Mouse (Mus musculus) naive thymus-derived CD4-positive, alpha-beta T cell, adult 2 months (primary cell): Measurements from ENCODE around the gene Mtch1.

ENCODE experiments used
- DNase-seq: peaks from one replicate; pipeline ENCODE4 v3.0.0-alpha.2; 2011; ENCODE audit warnings: low read depth

Mtch1 gene

DNA sequence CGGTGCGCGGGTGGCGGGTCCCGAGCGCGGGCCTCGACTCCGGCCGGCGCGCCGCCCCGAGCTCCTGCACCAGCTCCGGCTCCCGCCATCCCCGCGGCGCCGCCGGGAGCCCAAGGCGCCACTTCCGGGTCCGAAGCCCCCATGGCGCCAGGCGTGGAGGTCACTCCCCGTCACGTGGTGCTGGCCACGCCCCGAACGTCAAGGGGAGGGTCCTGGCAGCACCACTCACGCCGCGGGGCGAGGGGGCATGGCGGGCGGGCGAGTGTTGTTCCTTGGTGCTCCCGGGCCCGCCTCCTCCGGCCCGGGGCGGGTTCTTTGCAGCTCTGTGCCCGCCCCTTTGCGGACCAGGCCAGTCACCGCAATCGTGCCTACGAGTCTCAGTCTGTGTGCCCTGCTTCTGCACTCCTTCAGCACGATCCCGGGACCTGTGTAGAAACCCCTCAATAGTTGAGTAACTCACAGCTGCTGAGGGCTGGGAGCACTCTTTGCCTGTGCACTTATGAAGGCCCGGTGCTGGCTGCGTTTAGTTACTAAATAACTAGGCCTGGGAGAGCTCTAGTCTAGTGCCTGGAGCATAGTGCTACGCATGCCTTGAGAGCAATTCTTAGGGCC, at the start of gene Mtch1:
Gene Mtch1, minus strand, starts transcription at position 290 of the 612 bp plus-strand sequence.
- peak; percentile 95 for DNase-seq

DNA sequence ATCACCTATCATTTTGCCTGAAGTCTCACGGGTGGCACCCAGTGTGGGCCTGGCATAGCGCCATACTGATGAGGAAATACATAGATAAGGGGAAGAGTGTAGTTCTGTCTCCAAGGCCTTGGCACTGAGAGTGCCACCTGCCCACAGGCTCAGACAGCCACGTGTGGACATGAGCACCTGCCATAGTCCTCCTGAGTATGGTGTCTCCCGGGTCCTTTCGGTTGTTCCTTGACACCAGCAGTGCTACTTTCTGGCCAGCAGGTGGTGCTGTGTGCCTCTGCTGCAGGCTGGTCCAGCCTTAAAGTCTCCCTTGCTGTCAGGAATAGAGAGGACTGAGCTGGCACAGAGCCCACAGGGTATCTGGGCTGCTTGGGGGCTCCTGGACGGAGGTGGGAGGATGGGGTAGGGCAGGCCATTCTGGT, 49.1 kb upstream of the Mtch1 start:
- DNase-seq: peak; percentile 91

DNA sequence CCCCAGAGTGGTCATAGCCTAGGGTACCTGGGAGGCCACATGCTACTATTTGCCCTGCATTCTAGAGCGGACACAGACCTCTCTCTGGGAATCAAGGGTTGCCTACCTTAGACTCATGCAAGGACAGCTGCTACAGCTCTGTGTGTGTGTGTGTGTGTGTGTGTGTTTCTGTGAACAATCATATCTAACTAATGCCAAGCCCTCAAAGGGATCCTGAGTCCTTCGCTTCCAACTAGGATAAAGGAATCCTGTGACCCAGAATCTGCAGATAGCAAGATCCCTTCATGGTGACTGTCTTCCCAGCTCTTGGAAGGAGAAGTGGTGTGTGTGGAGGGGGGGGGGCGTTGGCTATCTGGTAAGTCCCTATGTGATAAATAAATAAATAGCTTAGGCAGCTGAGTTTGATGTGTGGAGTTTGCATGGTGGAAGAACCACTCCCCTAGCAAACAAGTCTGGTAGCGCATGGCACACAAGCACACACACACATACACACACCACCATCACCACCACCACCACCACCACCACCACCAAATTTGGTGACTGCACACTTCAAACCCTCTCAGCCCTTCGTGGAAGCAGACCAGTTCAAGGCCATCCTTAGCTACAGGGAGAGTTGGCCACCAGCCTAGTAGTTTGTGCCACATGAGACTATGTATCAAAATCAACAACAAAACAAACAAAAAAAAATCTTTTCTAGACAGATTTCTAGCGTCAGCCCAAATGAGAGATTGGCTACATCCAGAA, 48.5 kb upstream of the Mtch1 start:
- peak; percentile 39 for DNase-seq

DNA sequence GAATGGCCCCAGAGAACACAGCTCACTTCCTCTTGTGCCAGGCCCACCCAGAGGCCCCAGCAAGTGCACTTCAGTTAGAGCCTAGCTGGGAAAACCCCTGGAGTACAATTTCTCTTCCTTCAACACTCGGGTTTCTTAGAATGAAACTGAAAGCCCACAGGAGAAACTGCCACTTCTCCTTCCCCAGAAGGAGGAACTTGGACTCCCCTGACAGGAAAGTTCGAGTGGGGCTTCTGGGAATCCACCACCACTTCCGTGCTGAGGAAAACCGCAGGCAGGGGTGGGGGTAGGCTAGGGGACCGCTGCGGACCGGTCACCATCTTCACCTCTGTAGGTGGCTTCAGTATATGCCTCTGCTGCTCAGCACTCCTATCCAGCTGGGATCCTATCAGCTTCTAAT, 47.6 kb upstream of the Mtch1 start:
- DNase-seq: peak; percentile 73

DNA sequence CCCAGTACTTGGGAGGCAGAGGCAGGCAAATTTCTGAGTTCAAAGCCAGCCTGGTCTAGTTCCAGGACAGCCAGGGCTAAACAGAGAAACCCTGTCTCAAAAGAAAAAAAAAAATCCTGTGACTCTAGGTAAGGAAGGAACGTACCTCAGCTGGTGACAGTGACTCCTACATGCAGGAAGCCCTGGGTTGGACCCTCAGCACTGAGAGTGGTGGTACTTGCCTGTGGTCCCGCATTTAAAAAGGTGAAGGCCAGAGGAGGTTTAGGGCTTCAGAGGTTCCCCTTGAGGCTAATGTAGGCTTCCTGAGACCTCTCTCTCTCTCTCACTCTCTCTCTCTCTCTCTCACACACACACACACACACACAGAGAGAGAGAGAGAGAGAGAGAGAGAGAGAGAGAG, 47.0 kb upstream of the Mtch1 start:
- peak; percentile 57 for DNase-seq

DNA sequence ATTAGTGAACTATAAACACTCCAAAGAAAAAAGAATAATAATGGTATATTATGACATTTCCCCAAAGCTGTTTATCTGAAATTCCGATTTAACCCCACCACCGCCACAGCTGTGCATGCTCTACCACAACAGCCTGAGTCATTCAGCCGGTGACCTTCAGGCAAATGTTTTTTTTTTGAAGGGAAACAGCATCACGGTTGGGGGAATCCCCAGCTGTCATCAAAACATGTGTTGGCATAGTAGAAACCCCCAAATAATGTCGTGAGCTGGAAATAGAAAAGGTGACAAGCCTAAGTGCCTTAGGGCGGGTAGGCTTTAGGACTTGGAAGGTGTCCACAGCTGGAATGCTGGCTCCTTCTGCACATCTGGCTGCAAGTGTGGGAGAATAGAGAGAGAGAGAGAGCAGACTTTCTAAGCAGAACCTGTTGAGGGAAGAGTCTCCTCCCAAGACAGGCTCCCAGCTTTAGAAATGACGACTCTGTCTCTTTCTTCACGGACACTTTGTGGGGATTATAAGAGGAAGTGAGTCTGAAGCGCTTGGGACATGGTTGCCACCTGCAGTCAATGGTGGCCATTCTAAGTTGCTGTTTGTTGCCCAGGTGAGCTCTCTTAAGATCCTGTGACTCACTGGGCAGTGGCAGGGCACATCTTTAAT, 46.5 kb upstream of the Mtch1 start:
- DNase-seq: peak; percentile 85

DNA sequence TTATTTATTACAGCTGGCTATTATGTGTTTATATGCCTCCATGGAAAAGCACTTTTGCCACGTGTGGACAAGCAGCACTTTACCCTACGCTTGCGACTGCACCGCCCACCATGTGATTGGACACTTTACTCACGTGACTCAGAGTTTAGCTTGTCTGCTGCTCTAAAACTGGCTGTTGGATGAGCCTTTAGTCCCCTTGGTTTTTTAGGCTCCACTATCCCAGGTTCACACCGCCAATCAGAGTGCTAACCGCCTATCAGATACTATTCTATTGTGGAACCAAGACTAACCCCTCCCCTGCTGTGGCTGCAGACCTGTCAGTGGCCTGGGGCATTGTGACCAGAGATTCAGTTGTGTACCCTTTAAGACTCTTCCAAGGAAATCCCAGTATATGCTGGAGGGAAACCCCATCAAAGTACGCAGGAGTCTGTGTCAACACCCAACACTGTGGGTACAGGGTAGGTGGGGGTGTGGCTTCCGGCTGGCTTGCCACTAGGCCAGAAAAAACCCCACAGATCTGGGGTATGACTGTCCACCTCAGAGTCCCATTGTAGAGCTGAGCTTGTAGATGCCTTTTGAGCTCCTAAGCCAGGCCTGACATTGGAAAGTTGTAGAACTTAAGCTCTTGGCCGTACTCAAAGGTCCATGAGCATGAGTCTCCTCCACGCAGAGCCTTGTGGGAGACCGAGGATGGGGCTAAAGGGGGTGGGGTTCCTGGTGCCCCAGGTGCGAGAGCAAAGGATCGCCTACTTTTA, 45.8 kb upstream of the Mtch1 start:
- peak; percentile 76 for DNase-seq

DNA sequence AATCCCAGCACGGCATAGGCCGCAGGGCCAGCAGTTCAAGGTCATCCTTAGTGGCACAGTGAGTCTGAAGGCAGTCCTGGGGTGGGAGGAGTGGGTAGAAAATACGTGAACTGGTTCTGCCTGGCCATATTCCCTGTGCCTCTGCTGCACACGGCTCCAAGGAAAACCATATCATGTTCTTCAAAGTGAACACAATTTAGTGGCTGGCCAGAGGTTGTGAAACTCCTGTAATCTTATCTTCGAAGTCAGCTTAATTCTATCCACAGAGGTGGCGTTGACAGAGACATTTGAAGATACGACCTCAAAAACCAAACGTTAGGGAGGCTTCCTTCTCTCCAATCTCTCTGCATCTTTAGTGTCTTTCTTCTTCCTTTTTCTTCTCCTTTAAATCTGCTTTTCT, 43.5 kb upstream of the Mtch1 start:
- DNase-seq: no peak

DNA sequence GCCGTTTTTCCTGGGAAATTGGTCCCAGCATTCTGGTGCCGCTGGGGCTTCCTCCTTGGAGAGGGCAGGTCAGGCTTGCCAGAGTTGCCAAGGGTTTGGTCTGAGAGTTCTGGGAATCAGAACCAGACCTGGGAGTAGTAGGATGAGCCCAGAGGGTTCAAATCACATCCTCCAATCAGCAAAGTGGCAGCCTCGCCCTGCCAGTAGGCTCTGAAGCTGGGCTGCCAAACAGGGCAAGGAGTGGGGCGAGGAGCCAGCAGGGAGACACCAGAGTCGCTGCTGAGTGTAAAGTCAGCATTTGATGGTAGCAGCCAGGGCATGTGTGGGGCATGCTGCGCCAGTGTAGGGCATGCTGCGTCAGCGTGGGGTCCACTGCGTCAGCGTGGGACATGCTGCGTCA, 41.2 kb upstream of the Mtch1 start:
- DNase-seq: no peak

DNA sequence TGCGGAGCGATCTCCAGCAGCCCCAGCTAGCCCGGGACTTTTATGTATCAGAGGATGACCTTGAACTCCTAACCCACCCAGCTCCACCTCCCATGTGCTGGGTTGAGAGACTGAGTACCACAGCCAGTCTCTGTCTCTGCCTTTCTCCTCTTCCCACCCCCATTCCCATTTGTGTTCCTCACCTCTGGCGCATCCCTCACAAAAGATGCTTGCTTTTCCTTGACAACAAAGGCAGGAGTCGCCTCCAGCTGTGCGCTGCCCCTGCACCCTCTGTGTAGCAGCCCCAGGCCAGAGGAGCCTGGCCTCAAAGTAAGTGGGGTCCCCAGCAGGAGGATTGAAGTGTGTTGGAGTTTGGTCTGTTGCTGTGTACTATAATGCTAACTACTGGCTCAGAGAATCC, 38.0 kb upstream of the Mtch1 start:
- no peak for DNase-seq

DNA sequence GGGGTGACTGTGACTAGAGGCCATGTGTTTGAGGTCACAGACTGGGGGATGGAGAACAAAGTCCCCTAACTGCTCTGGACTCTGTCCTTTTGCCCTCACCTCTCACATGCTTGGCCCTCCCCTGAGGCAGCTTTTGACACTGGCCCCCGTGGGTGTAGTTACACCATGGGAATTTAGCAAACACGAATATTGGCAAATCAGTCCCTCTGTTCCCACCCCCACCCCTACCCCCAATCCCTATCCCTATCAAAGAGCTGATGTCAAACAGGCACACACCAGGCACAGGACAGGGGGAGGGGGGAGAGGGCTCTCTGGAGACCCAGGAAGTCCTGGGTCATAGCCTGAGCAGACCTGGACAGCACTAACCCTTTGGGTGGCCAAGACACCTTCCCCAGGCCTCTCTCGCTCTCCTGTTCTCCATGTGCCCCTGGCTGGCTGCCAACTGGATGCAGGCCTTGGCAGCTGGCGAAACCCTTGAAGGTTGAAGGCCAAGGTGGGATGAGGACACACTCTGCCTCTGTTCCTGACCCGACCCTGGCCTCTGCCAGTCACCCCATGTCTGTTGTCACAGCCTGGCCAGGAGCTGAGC, 37.2 kb upstream of the Mtch1 start:
- no peak for DNase-seq

DNA sequence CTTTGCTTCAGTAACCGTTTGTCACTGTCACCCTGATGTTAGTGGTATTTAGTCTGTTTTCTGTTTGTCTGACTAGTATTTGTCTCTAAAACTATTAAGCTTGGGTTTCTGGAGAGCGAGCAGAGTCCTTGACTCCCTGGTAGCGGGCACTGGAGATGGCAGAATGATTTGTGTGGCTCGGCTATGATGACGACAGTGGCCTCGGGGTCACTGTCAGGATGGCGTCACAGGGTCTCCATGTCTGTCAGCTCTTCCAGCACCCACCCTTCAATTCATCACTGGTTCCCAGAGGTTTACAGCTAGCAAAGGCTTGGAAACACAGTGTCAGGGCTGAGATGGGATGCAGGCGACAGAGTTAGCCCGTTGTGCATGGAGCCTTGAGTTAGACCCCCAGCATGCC, 36.2 kb upstream of the Mtch1 start:
- no peak for DNase-seq

DNA sequence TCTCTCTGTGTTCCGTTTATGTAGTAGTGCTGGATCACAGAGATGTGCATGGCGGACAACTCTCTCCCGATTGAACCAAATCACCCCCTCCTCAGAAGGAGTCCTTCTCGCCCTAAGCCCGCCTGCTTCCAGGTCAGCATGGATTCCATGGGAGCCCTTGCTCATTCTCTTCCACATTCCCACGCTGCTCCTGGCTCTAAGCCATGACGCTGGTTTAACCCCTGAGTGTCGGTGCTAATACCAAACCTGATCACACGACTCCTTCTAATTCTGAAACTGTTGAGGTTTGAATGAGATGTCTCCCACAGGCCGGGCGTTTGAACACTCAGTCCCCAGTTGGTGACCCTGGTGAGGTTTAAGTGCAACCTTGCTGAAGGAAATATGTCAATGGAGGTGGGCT, 34.7 kb upstream of the Mtch1 start:
- no peak for DNase-seq

DNA sequence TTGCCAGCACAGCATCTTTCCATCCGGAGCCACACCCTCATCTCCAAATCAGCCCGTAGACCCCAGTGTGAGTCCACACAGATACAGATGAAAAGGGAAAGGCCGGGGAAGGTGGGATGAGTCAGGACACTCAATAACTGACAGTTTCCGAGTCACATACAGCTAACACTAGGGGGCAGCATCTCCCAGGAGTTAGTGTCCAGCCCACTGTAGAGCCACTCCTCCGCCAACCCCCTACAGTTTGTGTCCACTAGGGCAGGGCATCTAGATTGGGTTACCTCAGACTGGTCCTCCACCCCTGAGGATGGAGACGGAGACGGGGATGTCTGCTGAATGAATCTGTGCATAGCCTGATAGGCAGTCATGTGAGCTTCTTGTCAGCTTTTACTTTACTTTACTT, 33.7 kb upstream of the Mtch1 start:
- DNase-seq: peak; percentile 85

DNA sequence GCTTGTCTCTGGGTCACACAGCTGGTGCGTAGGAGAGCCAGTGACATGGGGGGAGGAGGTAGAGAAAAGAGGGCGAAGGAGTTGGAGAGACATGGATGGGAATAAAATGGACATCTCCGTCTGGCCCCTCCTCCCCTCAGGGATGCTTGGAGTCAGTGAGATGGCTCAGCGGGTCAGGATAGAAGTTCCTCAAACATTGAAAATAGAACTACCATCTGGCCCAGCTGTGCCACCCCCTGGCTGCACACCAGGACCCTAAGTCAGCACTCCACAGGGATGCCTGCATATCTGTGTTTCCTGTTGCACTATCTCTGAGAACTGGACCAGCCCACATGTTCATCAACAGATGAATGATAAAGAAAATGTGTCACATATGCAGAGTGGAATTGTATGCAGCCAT, 32.5 kb upstream of the Mtch1 start:
- no peak for DNase-seq

DNA sequence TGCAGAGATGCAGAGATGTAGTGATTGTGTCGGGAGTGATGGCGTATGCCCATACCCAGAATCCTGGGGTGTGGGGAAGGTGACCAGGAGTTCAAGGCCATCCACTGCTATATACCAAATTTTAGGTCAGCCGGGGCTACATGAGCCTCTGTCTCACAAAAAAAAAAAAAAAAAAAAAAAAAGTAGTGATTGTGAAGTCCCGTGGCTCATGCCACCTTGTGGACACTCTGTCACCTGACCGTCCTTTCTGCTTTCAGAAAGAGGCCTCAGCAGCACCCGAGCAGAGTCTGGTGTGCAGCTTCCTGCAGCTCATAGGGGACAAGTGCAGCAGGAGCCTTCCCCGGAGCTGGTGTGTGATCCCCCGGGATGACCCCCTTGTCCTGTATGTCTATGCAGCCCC, 30.3 kb upstream of the Mtch1 start:
- no peak for DNase-seq

DNA sequence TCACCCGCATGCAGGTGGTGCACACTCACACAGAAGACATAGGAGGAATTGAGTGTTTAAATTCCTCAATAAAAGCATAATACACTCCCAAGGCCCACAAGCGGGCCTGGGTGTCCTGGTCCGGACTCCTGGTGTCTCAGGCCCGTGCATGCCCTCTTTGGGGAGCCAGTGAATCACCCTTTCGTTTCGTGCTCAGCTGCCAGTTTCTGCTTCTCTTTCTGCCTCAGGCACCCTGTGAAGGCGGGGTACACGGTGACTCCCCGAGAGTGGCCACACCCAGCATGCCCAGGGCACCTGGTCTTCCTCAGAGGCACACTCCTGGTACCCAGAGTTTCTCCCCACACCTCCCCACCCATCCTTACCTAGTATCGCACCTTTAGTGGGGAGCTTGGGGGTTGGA, 28.1 kb upstream of the Mtch1 start:
- no peak for DNase-seq

DNA sequence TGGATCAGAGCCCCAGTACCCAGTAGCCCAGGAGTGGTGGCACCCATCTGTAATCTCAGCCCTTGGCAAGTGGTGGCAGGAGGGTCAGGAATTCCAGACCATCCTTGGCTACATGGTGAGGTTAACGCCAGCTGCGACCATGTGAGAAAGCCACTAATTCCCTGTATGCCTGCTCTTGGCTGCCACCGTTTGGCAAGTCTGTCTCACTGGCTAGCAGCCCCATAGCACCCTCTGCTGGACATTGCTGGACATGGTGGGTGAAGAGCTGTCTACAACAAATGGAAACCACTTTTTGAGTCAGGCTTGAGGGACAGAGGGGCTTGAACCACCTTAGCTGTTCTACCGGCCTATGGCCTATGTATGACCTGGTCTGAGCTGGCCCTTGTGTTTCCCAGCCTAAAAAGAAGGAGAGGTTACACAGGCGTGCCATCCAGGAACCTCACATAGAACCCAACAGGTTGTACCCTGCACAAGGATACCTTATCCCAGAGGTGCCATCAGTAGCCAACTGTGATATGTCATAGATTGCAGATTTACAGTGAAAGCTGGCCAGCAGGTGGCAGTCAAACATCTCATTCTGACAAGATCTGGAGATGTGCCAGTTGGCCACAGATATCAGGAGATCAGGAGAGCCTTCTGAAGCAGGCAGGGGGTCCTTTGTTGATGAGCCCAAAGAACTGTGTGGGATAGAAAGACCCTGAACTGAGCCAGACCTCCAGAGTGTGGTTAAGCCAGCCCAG, 23.4 kb upstream of the Mtch1 start:
- DNase-seq: peak; percentile 95

DNA sequence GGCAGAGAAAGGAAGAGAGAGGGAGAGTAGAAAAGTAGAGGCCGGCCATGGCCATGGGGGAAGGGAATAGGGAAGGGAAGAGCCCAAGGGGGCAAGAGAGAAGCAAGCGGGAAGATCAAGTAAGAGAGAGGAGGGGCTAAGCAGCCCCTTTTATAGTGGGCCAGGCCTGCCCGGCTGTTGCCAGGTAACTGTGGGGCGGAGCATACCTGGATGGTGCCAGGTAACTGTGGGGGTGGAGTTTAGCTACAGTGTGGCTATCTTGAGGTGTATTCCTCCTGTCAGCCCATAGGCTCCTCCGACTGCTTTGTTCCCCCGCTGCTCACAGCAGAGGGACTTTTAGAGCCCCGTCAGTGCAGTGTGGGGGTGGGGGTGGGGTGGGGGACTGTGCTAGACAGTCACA, 21.0 kb upstream of the Mtch1 start:
- no peak for DNase-seq

DNA sequence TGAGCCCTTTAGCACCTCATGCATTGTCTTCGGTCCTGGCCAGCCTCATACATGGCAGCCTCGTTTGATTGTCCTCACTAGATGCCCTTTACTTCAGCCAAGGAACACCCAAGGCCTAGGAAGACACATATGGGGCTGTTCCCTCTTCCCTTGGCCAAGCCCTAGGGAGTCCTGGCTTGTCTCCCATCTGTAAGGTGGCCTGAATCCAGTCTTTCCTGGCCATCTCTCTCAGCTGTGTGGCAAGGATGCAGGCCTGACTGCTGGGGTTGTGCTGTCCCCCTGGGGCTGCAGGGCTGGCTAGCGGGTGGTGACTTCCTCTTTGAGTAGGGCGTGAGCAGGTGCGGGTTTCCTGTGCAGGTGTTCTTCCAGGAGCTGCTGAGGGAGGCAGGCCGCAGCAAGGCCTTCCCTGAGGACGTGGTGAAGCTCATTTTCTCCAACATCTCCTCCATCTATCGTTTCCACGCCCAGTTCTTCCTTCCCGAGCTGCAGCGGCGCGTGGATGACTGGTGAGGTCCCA, 17.4 kb upstream of the Mtch1 start:
- peak; percentile 39 for DNase-seq

DNA sequence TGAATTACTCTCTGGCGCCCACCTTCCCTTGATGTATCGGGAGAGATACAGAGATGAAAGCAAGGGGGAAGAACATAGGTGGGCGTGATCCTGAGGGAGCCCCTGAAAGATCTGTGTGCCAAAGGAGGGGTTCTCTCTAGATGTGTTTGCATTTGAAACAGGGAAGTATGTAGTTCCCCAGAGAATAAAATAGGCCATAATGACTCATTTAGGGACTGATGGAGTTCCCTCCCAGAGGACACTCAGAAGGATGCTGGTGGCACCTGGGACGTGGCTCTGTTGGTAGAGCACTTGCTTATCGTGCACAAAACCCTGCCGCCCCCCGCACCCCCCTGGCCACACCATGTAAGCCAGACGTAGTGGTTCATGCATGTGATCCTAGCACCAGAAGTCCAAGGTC, 15.4 kb upstream of the Mtch1 start:
- no peak for DNase-seq
